Mouse (Mus musculus) forebrain, embryonic 13.5 days (tissue): ENCODE data around the gene 5330417H12Rik. TPM values are rescaled to one million over a fixed set of nuclear protein-coding genes. Genes with fewer than 3 reads are reported as not detected.

Experiments
- ATAC-seq: fragments of 200-750 bp; cut with Nextera tagmentation; 2 replicates; pipeline ENCODE4 v1.8.0; 2017
- H3K27ac ChIP-seq: fragments of 300-500 bp; sonication (generic); 2 replicates; pipeline ENCODE4 v1.5.1; 2015; ENCODE audit warnings: inconsistent platforms, mild to moderate bottlenecking, moderate library complexity
- H3K27me3 ChIP-seq: fragments of 300-500 bp; sonication (generic); 2 replicates; pipeline ENCODE4 v1.6.1; 2015; ENCODE audit warnings: mild to moderate bottlenecking, inconsistent platforms
- H3K36me3 ChIP-seq: fragments of 300-500 bp; sonication (generic); 2 replicates; pipeline ENCODE4 v1.6.1; 2015; ENCODE audit warnings: mild to moderate bottlenecking, inconsistent platforms; ENCODE audit not compliant: poor library complexity, severe bottlenecking
- H3K4me1 ChIP-seq: fragments of 300-500 bp; sonication (generic); 2 replicates; pipeline ENCODE4 v1.6.1; 2015; ENCODE audit warnings: inconsistent platforms
- H3K4me2 ChIP-seq: fragments of 300-500 bp; sonication (generic); 2 replicates; pipeline ENCODE4 v1.6.1; 2015; ENCODE audit warnings: inconsistent platforms, mild to moderate bottlenecking, moderate library complexity
- H3K4me3 ChIP-seq: fragments of 300-500 bp; sonication (generic); 2 replicates; pipeline ENCODE4 v1.5.1; 2015; ENCODE audit warnings: mild to moderate bottlenecking, inconsistent platforms
- H3K9ac ChIP-seq: fragments of 300-500 bp; sonication (generic); 2 replicates; pipeline ENCODE4 v1.6.1; 2015; ENCODE audit warnings: mild to moderate bottlenecking, inconsistent platforms
- H3K9me3 ChIP-seq: fragments of 300-500 bp; sonication (generic); replicated peaks from 2 replicates; pipeline ENCODE4 v1.6.1; 2016; ENCODE audit warnings: inconsistent platforms
- WGBS: fragments of 180-500 bp; shearing (Covaris S2); methylation state at CpG from one replicate; pipeline ENCODE4 v1.1.7; 2015; 5-methylcytosine and 5-hydroxymethylcytosine counted together
- polyA plus RNA-seq: library from polyadenylated mRNA; unstranded; fragments of >200 nt; fragmentation: Nextera tagmentation; extraction: Ambion mirVana; gene quantifications from 2 replicates; pipeline ENCODE4 v1.2.1, GENCODE M21; 2015

Gene 5330417H12Rik
- polyA plus RNA-seq, 1 experiment from 2014 or later = not detected

GRCm38 (mm10) chr7:107619225-107619624 lies 5.7 kb downstream of the 5330417H12Rik start:
- Histone ChIP-seq H3K9me3 (no peaks in the 10 kb centered on the region), H3K27me3 (no peaks in the 10 kb centered on the region), H3K4me3 (no peak overlapping the region), H3K4me1 (no peaks in the 10 kb centered on the region), H3K4me2 (no peak overlapping the region), H3K27ac (no peak overlapping the region), H3K9ac (no peak overlapping the region), H3K36me3 (no peaks in the 10 kb centered on the region)
- WGBS = 74% methylated on average over 4 of the region's 4 CpGs
- no peak for ATAC-seq

GRCm38 (mm10) chr7:107618028-107618992 lies 6.7 kb downstream of the 5330417H12Rik start:
- Histone ChIP-seq H3K4me2 (no peak overlapping the region), H3K4me1 (no peaks in the 10 kb centered on the region), H3K36me3 (no peaks in the 10 kb centered on the region), H3K9me3 (no peaks in the 10 kb centered on the region), H3K4me3 (no peak overlapping the region), H3K27ac (no peak overlapping the region), H3K27me3 (no peaks in the 10 kb centered on the region), H3K9ac (no peak overlapping the region)
- ATAC-seq = no peak
- 36% methylated on average over 10 of the region's 11 CpGs for WGBS

GRCm38 (mm10) chr7:107610880-107611279 lies 14.1 kb downstream of the 5330417H12Rik start:
- H3K4me3 ChIP-seq = no peak overlapping the region
- no peak overlapping the region for H3K9ac ChIP-seq
- no peak overlapping the region for H3K4me2 ChIP-seq
- ATAC-seq = no peak
- WGBS = 88% methylated on average over 5 of the region's 5 CpGs
- no peaks in the 10 kb centered on the region for H3K27me3 ChIP-seq
- H3K4me1 ChIP-seq = no peaks in the 10 kb centered on the region
- no peak overlapping the region for H3K27ac ChIP-seq
- no peaks in the 10 kb centered on the region for H3K36me3 ChIP-seq
- no peaks in the 10 kb centered on the region for H3K9me3 ChIP-seq

GRCm38 (mm10) chr7:107609622-107610255 lies 15.2 kb downstream of the 5330417H12Rik start:
- Histone ChIP-seq H3K4me2 (no peak overlapping the region), H3K27me3 (no peaks in the 10 kb centered on the region), H3K27ac (no peak overlapping the region), H3K9ac (no peak overlapping the region), H3K9me3 (no peaks in the 10 kb centered on the region), H3K36me3 (no peaks in the 10 kb centered on the region), H3K4me3 (no peak overlapping the region), H3K4me1 (no peaks in the 10 kb centered on the region)
- 88% methylated on average over 2 of the region's 2 CpGs for WGBS
- ATAC-seq = no peak

GRCm38 (mm10) chr7:107607766-107608165 lies 17.2 kb downstream of the 5330417H12Rik start:
- no peak overlapping the region for H3K4me3 ChIP-seq
- WGBS = 100% methylated on average over 1 of the region's 1 CpGs
- H3K4me1 ChIP-seq = no peaks in the 10 kb centered on the region

GRCm38 (mm10) chr7:107602913-107603312 lies 22.0 kb downstream of the 5330417H12Rik start:
- Histone ChIP-seq H3K4me2 (no peak overlapping the region), H3K27ac (no peak overlapping the region), H3K27me3 (no peaks in the 10 kb centered on the region), H3K4me1 (no peaks in the 10 kb centered on the region), H3K4me3 (no peak overlapping the region), H3K9ac (no peak overlapping the region), H3K9me3 (no peaks in the 10 kb centered on the region), H3K36me3 (no peaks in the 10 kb centered on the region)
- no peak for ATAC-seq
- whole genome bisulfite sequencing = 59% methylated on average over 6 of the region's 6 CpGs

More at GRCm38 (mm10) chr7:107607766-107608165, 17.2 kb downstream of the 5330417H12Rik start:
- Histone ChIP-seq H3K9me3 (no peaks in the 10 kb centered on the region), H3K27me3 (no peaks in the 10 kb centered on the region), H3K4me2 (no peak overlapping the region), H3K9ac (no peak overlapping the region), H3K27ac (no peak overlapping the region), H3K36me3 (no peaks in the 10 kb centered on the region)
- no peak for ATAC-seq

- Histone ChIP-seq H3K27ac (no peak overlapping the region), H3K4me3 (no peak overlapping the region), H3K9me3 (no peaks in the 10 kb centered on the region), H3K36me3 (no peaks in the 10 kb centered on the region), H3K27me3 (no peaks in the 10 kb centered on the region), H3K9ac (no peak overlapping the region), H3K4me2 (no peak overlapping the region), H3K4me1 (no peaks in the 10 kb centered on the region)
- 86% methylated on average over 4 of the region's 4 CpGs for WGBS
- no peak for ATAC-seq
Observed at GRCm38 (mm10) chr7:107602505-107602904, 22.5 kb downstream of the 5330417H12Rik start.

- H3K36me3 ChIP-seq = no peaks in the 10 kb centered on the region
- 0 out of 2 replicates have a peak, but pooled peaks cover under 1% of the 10 kb centered on the region for H3K27me3 ChIP-seq
- no peaks in the 10 kb centered on the region for H3K4me1 ChIP-seq
- no peak overlapping the region for H3K4me3 ChIP-seq
- no peak overlapping the region for H3K27ac ChIP-seq
- H3K9me3 ChIP-seq = no peaks in the 10 kb centered on the region
- no peak overlapping the region for H3K9ac ChIP-seq
- ATAC-seq = no peak
- 78% methylated on average over 5 of the region's 5 CpGs for WGBS
- H3K4me2 ChIP-seq = no peak overlapping the region
Observed at GRCm38 (mm10) chr7:107600651-107601050, 24.3 kb downstream of the 5330417H12Rik start.

GRCm38 (mm10) chr7:107597956-107598355 lies 27.0 kb downstream of the 5330417H12Rik start:
- H3K9me3 ChIP-seq = no peaks in the 10 kb centered on the region
- H3K27me3 ChIP-seq = peaks cover 7% of the 10 kb centered on the region; the same call in 1 of the 2 replicates
- H3K4me3 ChIP-seq = no peak overlapping the region
- ATAC-seq = no peak
- no peaks in the 10 kb centered on the region for H3K36me3 ChIP-seq
- no peak overlapping the region for H3K9ac ChIP-seq
- WGBS = 87% methylated on average over 3 of the region's 3 CpGs
- H3K4me2 ChIP-seq = no peak overlapping the region
- H3K4me1 ChIP-seq = peaks cover 7% of the 10 kb centered on the region
- no peak overlapping the region for H3K27ac ChIP-seq

- no peak for ATAC-seq
- Histone ChIP-seq H3K27me3 (peaks cover 7% of the 10 kb centered on the region; the same call in 1 of the 2 replicates), H3K4me2 (no peak overlapping the region), H3K4me1 (peaks cover 15% of the 10 kb centered on the region), H3K9ac (no peak overlapping the region), H3K36me3 (no peaks in the 10 kb centered on the region), H3K4me3 (no peak overlapping the region), H3K27ac (no peak overlapping the region), H3K9me3 (no peaks in the 10 kb centered on the region)
Observed at GRCm38 (mm10) chr7:107596753-107597152, 28.2 kb downstream of the 5330417H12Rik start.

- peak overlapping the region; percentile 94 for H3K4me2 ChIP-seq
- no peaks in the 10 kb centered on the region for H3K9me3 ChIP-seq
- peak overlapping the region; percentile 62; the same call in 1 of the 2 replicates for H3K9ac ChIP-seq
- peaks cover 7% of the 10 kb centered on the region; the same call in 1 of the 2 replicates for H3K27me3 ChIP-seq
- H3K36me3 ChIP-seq = no peaks in the 10 kb centered on the region
- ATAC-seq = no peak; the same call in 1 of the 2 replicates
- WGBS = 15% methylated on average over 13 of the region's 13 CpGs
- H3K4me1 ChIP-seq = peaks cover 15% of the 10 kb centered on the region
- no peak overlapping the region for H3K27ac ChIP-seq
- H3K4me3 ChIP-seq = peak overlapping the region; percentile 57
Observed at GRCm38 (mm10) chr7:107595426-107595825, 29.5 kb downstream of the 5330417H12Rik start.

- peak; percentile 96 for ATAC-seq
- WGBS = under 1% methylated on average over 18 of the region's 24 CpGs
- Histone ChIP-seq H3K27ac (no peak within 1 kb of the TSS), H3K4me2 (peak within 1 kb of the TSS; percentile 94), H3K27me3 (peaks cover 7% of the 10 kb centered on the region; the same call in 1 of the 2 replicates), H3K4me1 (peaks cover 15% of the 10 kb centered on the region), H3K4me3 (peak within 1 kb of the TSS; percentile 57), H3K36me3 (no peaks in the 10 kb centered on the region), H3K9me3 (no peaks in the 10 kb centered on the region), H3K9ac (peak within 1 kb of the TSS; percentile 62)
Observed at GRCm38 (mm10) chr7:107594857-107595402, 30.0 kb downstream of the 5330417H12Rik start, which contains the start of gene Ppfibp2. TSS of gene Ppfibp2 (plus strand) at chr7:107595207.
